Mouse (Mus musculus) right cerebral cortex, postnatal 4 days (tissue): ENCODE results near the gene Rfc2.
"Not testable (repeated sequence)": the region's sequence is repeated elsewhere in the genome, so short reads cannot be mapped to it uniquely, and the experiment has no call there.

Experiments
- DNase-seq: peaks from one replicate; pipeline ENCODE4 v3.0.0-alpha.2; 2022

Rfc2 gene

GRCm38 (mm10) chr5:134611810-134612521, 30.8 kb downstream of the Rfc2 start:
- DNase-seq, result no peak

GRCm38 (mm10) chr5:134613727-134614126, 32.6 kb downstream of the Rfc2 start:
- no peak for DNase-seq

- no peak for DNase-seq
These were observed 33.1 kb downstream of the Rfc2 start for GRCm38 (mm10) chr5:134614296-134614695.

GRCm38 (mm10) chr5:134614802-134615201, 33.6 kb downstream of the Rfc2 start, which contains the start of gene Lat2:
Gene Lat2 (minus strand): TSS chr5:134615025.
- DNase-seq, result no peak

DNA sequence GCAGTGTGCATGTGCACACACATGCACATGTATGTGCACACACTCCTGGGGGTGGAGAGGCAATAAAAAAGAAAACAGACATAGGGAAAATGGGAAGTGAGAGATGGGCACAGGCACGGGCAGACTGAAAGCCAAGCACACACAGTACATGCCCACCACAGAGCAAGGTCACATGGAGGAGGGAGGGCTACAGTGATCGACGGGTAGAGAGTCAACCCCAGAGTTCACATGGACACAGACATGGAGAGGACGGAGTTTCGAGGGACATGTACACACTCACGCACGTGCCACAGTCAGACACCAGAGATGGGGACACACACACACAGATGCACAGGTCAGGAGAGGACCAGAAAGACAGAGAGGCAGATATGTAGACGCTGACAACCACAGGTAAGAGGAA, 34.2 kb downstream of the Rfc2 start:
- no peak for DNase-seq

- DNase-seq, result no peak
These were observed 34.6 kb downstream of the Rfc2 start for GRCm38 (mm10) chr5:134615780-134616179.

DNA sequence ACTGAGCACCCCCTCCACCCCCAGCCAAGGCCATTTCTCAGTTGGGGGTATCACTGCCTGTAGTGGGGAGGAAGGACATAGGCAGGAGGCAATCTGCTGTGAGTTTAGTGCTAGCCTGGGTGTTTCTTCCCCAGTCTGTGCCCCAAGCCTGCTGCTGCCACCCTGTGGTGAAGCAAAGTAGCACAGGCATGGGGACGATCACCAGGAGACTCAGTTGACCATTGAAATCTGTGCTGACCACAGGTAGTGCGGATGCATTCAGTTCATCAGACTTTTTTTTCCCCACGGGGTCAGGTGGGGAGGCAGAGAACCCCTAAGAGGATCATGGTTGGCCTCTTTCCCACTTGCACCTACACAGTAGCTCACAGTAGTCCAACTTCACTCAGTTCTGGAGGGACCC, 35.9 kb downstream of the Rfc2 start:
- peak; percentile 50 for DNase-seq

DNA sequence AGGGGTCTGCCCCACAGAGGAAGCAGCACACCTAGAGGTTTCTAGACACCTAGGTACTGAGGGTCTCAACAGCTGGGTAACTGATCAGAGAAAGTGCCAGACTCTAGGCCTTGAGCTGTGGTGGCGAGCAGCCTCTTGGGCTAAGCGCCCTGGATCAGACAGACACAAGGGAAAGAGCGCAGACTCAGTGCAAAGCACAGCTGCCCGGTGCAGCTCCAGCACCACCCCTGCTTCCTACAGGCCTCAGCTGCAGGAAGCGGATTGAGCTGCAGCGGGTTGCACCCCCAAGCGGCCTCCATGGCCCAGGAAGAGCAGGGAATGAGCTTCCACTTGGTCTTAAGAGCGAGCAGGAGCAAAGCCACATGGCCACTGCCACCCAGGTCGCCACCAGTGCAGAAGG, 39.3 kb downstream of the Rfc2 start:
- no peak for DNase-seq

DNA sequence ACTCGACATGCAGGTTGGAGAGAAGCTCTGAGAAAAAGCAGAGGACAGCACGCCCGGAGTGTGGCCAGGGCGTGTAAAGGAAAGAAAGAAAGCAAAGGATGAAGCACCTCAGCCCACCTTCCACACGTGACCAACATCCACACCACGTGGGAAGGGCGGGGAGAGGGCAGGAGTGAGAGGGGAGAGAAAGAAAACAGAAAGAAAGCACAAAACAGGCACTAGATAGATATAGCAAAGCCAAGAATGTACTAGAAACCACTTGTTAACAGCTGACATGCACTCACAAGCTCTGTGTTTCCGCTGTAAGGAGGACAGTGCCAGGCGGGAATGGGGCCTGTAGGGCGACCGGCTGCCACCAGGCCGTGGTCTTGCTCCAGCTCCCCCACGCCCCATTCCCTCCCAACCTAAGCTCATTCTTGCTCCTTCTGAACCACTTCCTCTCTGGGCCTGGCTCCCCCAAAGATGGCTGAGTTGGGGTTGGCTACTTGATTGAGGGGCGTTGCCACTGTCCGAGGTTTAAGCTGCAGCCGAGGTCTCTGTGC, 40.0 kb downstream of the Rfc2 start:
- no peak for DNase-seq

DNA sequence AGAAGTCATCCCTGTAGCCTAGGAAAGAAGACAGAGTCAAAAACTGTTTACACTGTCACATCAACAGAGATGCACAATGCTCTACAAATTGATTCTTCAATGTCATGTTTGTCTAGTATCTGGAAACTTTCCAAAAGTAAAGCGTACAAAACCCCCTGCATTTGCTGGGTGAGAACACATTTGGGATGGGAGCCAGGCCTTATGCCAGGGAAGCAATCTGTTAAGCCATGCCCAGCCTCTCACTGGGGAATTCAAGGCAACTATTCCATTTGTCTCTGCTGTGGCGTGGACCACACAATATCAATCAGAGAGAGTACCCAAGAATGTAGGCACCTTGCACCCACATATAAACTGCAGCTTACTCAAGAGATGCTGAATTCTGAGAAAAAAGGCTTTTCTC, 40.9 kb downstream of the Rfc2 start:
- peak; percentile 59 for DNase-seq

- no peak for DNase-seq
These were observed 48.3 kb downstream of the Rfc2 start for GRCm38 (mm10) chr5:134629508-134629907.

DNA sequence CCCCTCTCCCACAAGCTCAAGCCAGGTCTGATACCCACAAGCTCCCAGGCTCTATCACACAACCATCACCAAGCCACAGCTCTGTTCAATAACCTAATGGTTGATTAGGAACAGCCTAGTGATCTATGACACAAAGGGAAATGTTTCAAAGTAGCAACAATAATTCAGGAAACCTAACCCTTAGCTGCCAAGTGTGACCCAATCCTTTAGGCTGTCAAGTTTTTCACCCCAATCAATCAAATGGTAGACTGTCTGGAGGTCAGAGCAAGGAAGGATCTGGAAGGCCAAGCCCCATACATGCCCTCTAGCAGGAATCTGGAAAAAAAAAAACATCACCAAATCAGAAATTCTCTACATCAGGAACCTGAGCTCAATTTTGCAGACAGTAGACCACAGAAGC, 49.7 kb downstream of the Rfc2 start:
- DNase-seq, result no peak

DNA sequence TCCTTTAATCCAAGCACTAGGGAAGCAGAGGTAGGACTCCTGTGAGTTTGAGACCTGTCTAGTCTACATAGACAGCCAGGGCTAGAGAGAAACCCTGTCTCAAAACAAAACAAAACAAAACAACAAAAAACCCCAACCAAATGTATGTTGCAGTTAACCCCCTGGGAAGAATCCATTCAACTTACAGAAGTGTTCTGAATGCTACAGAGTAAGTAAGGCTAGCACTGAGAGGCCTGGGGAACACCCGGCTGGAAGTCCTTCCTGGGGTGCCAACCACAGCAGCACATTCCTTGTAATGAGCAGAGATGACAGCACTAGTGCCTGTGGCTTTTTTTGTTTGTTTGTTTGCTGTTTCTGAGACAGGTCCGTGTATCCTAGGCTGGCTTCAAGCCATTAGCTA, 51.7 kb downstream of the Rfc2 start:
- no peak for DNase-seq

- no peak for DNase-seq
These were observed 56.7 kb downstream of the Rfc2 start for GRCm38 (mm10) chr5:134637820-134638367.

- no peak for DNase-seq
These were observed 57.5 kb downstream of the Rfc2 start for GRCm38 (mm10) chr5:134638461-134639268.

- DNase-seq, result peak; percentile 98
These were observed 58.1 kb downstream of the Rfc2 start, which contains the start of gene Eif4h for GRCm38 (mm10) chr5:134639269-134639682. Gene Eif4h (minus strand): TSS chr5:134639490.

DNA sequence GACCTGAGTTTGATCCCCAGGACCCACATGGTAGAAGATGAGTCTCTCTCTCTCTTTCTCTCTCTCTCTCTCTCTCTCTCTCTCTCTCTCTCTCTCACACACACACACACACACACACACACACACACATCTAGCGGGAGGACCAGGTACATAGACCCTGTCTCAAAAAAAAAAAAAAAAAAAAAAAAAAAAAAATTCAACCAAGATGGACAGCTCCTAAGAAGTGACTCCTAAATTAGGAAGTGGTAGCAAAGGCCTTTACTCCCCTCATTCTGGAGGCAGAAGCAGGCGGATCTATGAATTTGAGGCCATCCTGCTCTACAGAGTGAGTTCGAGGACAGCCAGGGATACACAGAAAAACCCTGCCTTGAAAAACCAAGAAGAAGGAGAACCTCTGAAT, 59.2 kb downstream of the Rfc2 start:
- no peak for DNase-seq

- DNase-seq, result no peak
These were observed 63.0 kb downstream of the Rfc2 start for GRCm38 (mm10) chr5:134644121-134644520.

DNA sequence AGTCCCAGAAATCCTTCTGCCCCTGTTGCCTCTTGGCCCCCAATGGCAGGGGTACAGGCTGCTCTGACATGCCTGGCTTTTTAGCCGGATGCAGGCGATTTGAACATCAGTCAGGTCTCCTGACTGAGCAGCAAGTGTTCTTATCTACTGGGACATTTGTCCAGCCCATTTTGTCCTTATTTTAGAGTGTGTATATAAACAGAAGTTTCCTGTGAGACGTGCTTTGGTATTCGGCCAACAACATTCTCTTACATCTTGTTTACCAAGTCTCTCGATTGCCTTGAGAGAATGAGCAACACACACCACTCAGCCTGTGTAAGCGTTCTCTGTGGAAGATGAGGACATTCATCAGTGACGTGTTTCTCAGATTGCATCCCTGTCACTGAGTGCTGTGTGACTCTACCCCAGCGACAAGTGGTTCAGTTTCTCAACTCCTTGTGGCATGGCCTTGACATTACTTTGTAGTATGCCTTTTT, 63.5 kb downstream of the Rfc2 start:
- DNase-seq, result no peak

GRCm38 (mm10) chr5:134646461-134646860, 65.3 kb downstream of the Rfc2 start:
- DNase-seq, result no peak

DNA sequence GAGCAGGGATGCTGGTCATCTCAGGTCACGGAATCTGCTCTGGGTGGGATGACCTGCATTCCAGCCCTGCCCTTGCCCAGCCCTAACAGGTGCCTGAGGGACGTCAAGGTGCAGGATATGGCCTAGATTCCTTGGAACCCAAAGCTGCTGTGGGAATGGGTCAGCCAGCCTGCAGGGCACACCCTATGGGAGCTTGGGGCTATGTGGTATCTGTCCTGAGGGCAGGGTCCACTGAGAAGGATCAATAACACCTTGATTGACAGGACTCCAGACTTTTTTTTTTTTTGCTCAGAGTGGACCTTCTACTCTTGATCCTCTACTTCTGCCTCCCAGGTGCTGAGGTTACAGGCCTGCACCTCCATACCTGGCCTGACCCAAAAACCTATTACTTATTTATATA, 66.2 kb downstream of the Rfc2 start:
- no peak for DNase-seq

GRCm38 (mm10) chr5:134648976-134649375, 67.8 kb downstream of the Rfc2 start:
- not testable (repeated sequence) for DNase-seq

GRCm38 (mm10) chr5:134650926-134651325, 69.8 kb downstream of the Rfc2 start:
- DNase-seq, result peak; percentile 66
